Mouse (Mus musculus): Measurements from ENCODE around the gene Uso1.

Gene Uso1

GRCm38 (mm10) chr5:92137239-92138046 lies at the start of gene Uso1:
Gene Uso1 (plus strand): TSS chr5:92137938.
- peak; percentile 98 for DNase-seq

GRCm38 (mm10) chr5:92093263-92094061 lies 44.3 kb upstream of the Uso1 start:
- DNase-seq, result no peak

- no peak for DNase-seq
These were observed 43.7 kb upstream of the Uso1 start for GRCm38 (mm10) chr5:92094062-92094415.

- DNase-seq, result no peak
These were observed 41.0 kb upstream of the Uso1 start for GRCm38 (mm10) chr5:92096786-92097185.

- DNase-seq, result no peak
These were observed 40.0 kb upstream of the Uso1 start for GRCm38 (mm10) chr5:92097779-92098178.

- no peak for DNase-seq
These were observed 39.2 kb upstream of the Uso1 start for GRCm38 (mm10) chr5:92098351-92099109.

- DNase-seq, result no peak
These were observed 36.1 kb upstream of the Uso1 start for GRCm38 (mm10) chr5:92101601-92102000.

GRCm38 (mm10) chr5:92103062-92103461 lies 34.7 kb upstream of the Uso1 start:
- no peak for DNase-seq

- no peak for DNase-seq
These were observed 33.8 kb upstream of the Uso1 start for GRCm38 (mm10) chr5:92103816-92104415.

- no peak for DNase-seq
These were observed 31.2 kb upstream of the Uso1 start for GRCm38 (mm10) chr5:92106327-92107125.

- no peak for DNase-seq
These were observed 30.5 kb upstream of the Uso1 start for GRCm38 (mm10) chr5:92107282-92107681.

GRCm38 (mm10) chr5:92110818-92111355 lies 26.9 kb upstream of the Uso1 start:
- no peak for DNase-seq

GRCm38 (mm10) chr5:92112175-92112574 lies 25.6 kb upstream of the Uso1 start:
- no peak for DNase-seq

GRCm38 (mm10) chr5:92112585-92112984 lies 25.2 kb upstream of the Uso1 start:
- DNase-seq, result no peak

GRCm38 (mm10) chr5:92113484-92113883 lies 24.3 kb upstream of the Uso1 start:
- DNase-seq, result no peak

- DNase-seq, result no peak
These were observed 23.5 kb upstream of the Uso1 start for GRCm38 (mm10) chr5:92114223-92114622.

GRCm38 (mm10) chr5:92114939-92115338 lies 22.8 kb upstream of the Uso1 start:
- DNase-seq, result no peak

GRCm38 (mm10) chr5:92117823-92118403 lies 19.8 kb upstream of the Uso1 start:
- peak; percentile 80 for DNase-seq

GRCm38 (mm10) chr5:92121636-92122035 lies 16.1 kb upstream of the Uso1 start:
- DNase-seq, result no peak

- DNase-seq, result no peak
These were observed 12.3 kb upstream of the Uso1 start for GRCm38 (mm10) chr5:92125446-92125845.

- no peak for DNase-seq
These were observed 10.6 kb upstream of the Uso1 start for GRCm38 (mm10) chr5:92127141-92127625.

All from right cerebral cortex, adult 18-20 months (tissue).